Mouse (Mus musculus): ENCODE results near the gene Echdc2.
"Not testable (repeated sequence)": the region's sequence is repeated elsewhere in the genome, so short reads cannot be mapped to it uniquely, and the experiment has no call there.

The Echdc2 gene

DNA sequence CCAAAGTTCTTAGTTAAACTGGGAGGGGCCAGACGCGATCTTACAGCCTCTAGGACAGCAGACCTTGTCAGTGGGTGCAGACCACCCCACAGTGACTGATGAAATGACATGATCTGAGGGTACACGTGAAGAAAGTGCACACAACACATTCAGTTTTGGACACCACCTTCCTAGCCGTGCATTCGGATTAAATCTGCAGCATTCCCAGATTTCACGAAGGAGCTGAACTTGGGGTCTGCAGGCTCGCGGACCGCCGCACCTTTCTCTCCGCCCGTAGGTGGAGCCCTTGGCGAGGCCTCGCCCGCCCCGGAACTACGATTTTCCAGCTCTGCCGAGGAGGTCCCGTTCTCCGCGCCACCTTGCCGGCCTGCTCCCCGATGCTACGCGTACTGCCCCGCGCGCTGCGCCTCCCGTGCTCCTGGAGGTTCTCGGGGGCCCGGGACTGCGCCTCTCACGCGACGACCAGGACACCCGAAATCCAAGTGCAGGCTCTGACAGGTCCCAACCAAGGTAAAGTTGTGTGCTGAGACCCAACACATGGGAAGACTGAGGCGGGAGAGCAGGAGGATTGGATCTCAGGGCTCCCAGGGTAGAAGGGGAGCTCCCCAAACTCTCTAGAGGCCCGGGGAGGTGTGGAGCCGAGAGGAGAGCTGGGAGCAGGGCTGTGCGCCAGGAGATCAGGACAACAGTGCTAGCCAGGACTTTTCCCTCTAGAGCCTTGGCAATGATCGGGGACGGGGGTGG is at the start of gene Echdc2:
Echdc2 (plus strand) TSS at position 286 of the 744 bp plus-strand sequence.
- DNase-seq (ENCODE audit: extremely low spot score), result peak; percentile 75

DNA sequence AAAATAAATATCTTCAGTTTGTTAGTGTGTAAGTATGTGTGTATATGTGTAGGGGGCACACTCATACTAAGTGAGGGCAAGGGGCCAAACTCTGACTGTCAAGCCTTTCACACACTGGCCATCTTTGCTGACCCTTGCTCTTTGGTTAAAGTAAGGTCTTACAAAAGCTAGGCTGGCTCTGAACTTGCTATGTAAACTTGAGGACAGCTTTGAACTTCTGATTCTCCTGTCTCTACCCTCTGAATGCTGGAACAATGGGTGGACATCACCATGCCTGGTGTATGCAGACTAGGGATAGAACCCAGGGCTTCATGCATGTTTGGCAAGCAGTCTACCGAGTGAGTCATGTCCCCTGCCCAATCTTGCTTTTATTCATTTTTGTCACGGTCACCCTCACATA is 48.8 kb upstream of the Echdc2 start:
- no peak for DNase-seq (ENCODE audit: extremely low spot score)

DNA sequence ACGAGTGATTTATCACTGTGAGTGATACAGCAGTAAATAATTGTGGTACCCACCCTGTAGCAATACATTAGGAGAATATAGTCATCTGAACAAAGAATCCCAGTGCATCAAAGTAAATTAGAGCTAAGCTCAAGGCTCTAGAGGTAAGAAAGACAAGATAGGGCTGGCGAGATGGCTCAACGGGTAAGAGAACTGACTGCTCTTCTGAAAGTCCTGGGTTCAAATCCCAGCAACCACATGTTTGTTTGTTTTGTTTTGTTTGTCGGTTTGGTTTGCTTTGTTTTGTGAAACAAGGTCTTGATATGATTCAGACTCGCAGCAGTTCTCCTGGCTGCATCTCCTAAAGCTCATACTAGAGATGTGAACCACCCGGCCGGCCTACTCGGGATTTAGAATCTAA is 47.7 kb upstream of the Echdc2 start:
- DNase-seq (ENCODE audit: extremely low spot score), result peak; percentile 3

GRCm38 (mm10) chr4:108117924-108118876 is 47.0 kb upstream of the Echdc2 start:
- DNase-seq (ENCODE audit: extremely low spot score), result peak; percentile 94

- no peak for DNase-seq (ENCODE audit: extremely low spot score)
Observed at GRCm38 (mm10) chr4:108124104-108124503, 41.1 kb upstream of the Echdc2 start.

DNA sequence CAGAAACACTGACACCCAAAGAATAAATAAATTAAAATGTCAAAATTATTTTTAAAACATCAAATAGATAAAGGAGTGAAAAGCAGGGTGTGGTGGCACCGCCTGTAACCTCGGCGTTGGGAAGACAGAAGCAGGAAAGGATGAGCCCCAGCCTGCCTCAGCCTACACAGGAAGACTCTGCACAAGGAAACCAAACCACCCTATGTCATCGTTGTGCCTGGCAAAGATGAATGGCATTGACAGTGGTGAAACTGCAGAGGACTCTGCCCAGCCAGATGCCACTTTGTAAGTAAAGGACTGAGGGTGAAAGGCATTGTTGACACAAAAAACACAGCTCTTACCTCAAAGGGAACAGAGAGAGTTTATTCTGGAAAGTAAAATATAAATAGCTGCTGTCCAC is 39.0 kb upstream of the Echdc2 start:
- no peak for DNase-seq (ENCODE audit: extremely low spot score)

DNA sequence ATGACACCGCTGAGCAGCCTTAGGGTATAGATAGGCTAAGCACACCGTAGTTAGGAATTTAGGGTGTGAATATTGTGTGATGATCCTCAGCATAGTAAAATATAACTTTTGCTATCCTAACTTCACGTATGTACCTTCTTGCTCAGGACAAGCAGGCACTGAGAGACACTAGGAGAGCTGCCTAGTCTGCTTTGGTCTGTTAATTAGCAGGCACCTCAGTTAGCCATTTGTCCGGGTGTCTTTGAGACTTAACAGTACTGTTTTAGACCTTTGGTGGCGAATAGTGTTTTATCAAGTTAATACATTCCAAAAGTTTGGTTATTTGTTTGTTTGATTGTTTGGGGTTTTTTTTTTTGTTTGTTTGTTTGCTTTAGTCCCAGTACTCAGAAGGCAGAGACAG is 37.7 kb upstream of the Echdc2 start:
- no peak for DNase-seq (ENCODE audit: extremely low spot score)

- no peak for DNase-seq (ENCODE audit: extremely low spot score)
Observed at GRCm38 (mm10) chr4:108128339-108128738, 36.9 kb upstream of the Echdc2 start.

- DNase-seq (ENCODE audit: extremely low spot score), result no peak
Observed at GRCm38 (mm10) chr4:108130452-108130851, 34.8 kb upstream of the Echdc2 start.

- no peak for DNase-seq (ENCODE audit: extremely low spot score)
Observed at GRCm38 (mm10) chr4:108136938-108137337, 28.3 kb upstream of the Echdc2 start.

GRCm38 (mm10) chr4:108143178-108143577 is 22.1 kb upstream of the Echdc2 start:
- not testable (repeated sequence) for DNase-seq (ENCODE audit: extremely low spot score)

- no peak for DNase-seq (ENCODE audit: extremely low spot score)
Observed at GRCm38 (mm10) chr4:108143778-108144177, 21.5 kb upstream of the Echdc2 start.

- no peak for DNase-seq (ENCODE audit: extremely low spot score)
Observed at GRCm38 (mm10) chr4:108144880-108145279, 20.4 kb upstream of the Echdc2 start, which contains the start of gene Scp2. Gene Scp2 (minus strand): TSS chr4:108144998.

DNA sequence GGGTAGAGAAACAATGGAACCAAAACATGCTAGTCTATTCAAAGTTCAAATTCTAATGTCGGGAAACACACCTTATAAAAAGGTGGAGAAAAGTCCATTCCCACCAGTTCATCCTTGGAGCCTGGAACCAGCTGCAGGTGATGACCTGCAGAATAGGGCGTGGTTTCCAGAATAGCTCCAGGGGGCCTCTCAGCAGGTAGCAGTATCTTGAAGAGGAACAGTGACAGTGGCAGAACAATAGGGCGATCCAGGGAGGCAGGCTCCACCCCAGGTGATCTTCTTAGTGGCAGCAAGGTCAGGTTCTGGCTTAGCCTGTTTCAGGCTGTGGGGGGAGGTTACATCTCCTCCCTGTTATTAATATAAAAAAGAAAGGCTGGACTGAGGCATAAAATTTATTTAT is 19.7 kb upstream of the Echdc2 start:
- DNase-seq (ENCODE audit: extremely low spot score), result not testable (repeated sequence)

DNA sequence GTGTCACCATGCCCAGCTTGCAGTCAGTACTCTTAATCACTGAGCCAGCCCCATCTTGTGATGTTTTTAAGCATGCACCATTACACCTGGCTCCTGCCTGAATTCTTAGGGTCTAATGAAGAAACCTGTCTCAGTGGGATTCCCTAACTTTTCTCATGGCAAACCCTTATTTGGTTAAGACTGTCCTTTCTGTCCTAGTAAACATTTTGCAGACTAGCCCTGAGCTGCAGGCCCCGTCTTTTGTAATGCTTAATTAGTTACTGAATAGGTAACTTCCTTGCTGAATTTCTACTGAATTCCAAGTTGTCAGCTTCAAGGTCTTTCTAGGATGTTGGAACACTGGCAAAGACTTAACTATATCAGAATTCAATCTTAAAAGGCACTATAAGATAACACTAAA is 10.1 kb upstream of the Echdc2 start:
- not testable (repeated sequence) for DNase-seq (ENCODE audit: extremely low spot score)

DNA sequence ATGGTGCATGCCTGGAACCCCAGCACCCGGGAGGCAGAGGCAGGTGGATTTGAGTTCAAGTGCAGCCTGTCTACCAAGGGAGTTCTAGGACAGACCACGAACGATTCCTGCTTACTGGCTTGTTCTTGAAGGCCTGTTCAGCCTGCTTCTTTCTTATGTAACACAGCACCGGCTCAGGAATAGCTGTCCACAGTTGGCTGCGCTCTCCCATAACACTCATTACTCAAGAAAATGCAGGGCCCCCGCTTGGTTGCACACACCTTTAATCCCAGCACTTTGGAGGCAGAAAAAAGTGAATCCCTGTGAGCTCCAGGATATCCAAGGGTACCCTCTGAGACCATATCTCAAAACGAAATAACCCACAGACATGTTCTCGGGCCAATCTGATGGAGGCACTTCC is 3.3 kb upstream of the Echdc2 start:
- no peak for DNase-seq (ENCODE audit: extremely low spot score)

- no peak for DNase-seq (ENCODE audit: extremely low spot score)
Observed at GRCm38 (mm10) chr4:108163291-108163690, 1.9 kb upstream of the Echdc2 start.

- DNase-seq (ENCODE audit: extremely low spot score), result no peak
Observed at GRCm38 (mm10) chr4:108166874-108167273, 1.6 kb downstream of the Echdc2 start.

DNA sequence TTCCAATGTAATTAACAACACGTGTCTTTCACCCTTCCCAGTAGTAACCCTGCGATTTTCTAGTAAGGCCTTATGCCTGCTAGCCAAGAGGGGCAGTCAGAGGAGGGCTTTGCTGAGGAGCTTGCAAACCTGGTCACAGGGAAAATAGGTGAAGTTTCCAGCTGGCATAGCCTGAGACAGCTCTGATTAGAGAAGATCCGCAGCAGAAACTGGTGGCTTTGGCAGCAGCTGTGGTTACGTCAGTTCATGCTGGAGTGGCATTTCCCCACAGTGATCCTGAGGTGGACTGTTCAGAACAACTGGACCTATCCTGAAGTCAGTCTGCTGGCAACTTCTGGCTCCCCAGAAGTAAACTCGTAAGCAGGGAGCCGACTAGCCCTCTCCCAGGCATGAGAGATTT is 2.8 kb downstream of the Echdc2 start:
- no peak for DNase-seq (ENCODE audit: extremely low spot score)

DNA sequence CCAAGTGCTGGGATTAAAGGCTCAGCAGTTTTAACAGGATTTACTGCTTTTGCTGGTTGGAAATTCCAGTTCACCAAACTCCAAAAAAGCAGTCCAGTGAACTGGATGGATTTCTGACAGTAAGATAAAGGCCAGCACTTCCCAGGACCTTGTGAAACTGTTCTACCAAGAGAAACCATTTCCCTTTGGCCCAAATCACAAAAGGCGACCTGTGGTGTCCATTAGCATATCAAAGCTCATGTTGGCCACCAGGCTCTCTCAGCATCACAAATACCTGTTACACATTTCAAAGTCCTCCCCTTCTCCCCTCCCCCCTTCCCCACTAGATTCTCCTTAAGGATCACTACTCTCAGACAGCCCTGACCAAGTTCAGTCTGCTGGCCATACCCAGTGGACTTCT is 17.0 kb downstream of the Echdc2 start:
- no peak for DNase-seq (ENCODE audit: extremely low spot score)

DNA sequence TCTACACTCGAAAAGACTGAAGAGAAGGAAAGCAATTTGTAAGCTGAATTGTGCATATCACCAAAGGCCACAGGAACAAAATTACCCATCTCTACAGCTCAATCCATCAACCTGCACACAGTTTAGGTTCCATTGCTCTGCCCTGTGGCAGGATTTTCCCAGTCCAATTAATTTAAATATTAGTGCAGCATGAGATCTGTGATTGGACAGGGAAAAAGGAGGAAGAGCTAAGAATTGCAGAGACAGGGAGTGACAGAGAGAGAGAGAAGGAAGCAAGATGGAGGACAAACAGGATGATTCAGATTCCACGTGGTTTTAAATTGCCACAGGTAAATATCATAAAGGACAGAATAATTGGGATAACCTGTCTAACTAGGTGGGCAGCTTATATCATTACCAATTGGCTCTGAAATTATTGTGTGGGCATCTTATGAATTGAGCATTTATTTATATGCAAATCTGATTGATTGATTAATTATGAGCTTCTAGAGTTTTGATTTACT is 27.6 kb downstream of the Echdc2 start:
- DNase-seq (ENCODE audit: extremely low spot score), result no peak

- DNase-seq (ENCODE audit: extremely low spot score), result peak; percentile 21
Observed at GRCm38 (mm10) chr4:108196277-108196855, 31.1 kb downstream of the Echdc2 start.

Measured in embryo, embryonic 9.5 days (tissue).